Mouse (Mus musculus): ENCODE results near the gene Pold4. TPM values are rescaled to one million over a fixed set of nuclear protein-coding genes. Genes with fewer than 3 reads are reported as not detected.
A peak's percentile ranks its signal among the peaks of the same experiment; 100 is the strongest.

Pold4 gene
- polyA plus RNA-seq, 1 experiment from 2014 or later, result 12.7 TPM

GRCm38 (mm10) chr19:4227446-4227845 lies 4.3 kb upstream of the Pold4 start:
- Histone ChIP-seq H3K27me3 (ENCODE audit: control insufficient read depth, insufficient read depth, low read length) (0 out of 2 replicates have a peak, but pooled peaks cover 2% of the 10 kb centered on the region), H3K27ac (replicated peaks; ENCODE audit: low read depth, low read length) (no peak overlapping the region), H3K4me3 (ENCODE audit: low read depth, low read length) (no peak overlapping the region), H3K4me2 (ENCODE audit: low read depth, low read length) (no peak overlapping the region), H3K9me3 (replicated peaks; ENCODE audit: control insufficient read depth, low read length) (no peaks in the 10 kb centered on the region), H3K4me1 (ENCODE audit: control insufficient read depth, insufficient read depth, low read length) (no peaks in the 10 kb centered on the region), H3K9ac (replicated peaks; ENCODE audit: low read length) (no peak overlapping the region), H3K36me3 (replicated peaks; ENCODE audit: control insufficient read depth, insufficient read depth, low read depth, low read length) (no peaks in the 10 kb centered on the region)
- DNase-seq (ENCODE audit: low spot score) (no peak), ATAC-seq (replicated peaks; ENCODE audit: insufficient number of reproducible peaks, low FRiP score, low TSS enrichment, low read depth) (no peak)
- 75% methylated on average over 5 of the region's 5 CpGs for WGBS

GRCm38 (mm10) chr19:4227894-4228678 lies 3.6 kb upstream of the Pold4 start:
- no peak overlapping the region for H3K4me2 ChIP-seq (ENCODE audit: low read depth, low read length)
- peak; percentile 91 for DNase-seq (ENCODE audit: low spot score)
- H3K4me1 ChIP-seq (ENCODE audit: control insufficient read depth, insufficient read depth, low read length), result no peaks in the 10 kb centered on the region
- WGBS, result 26% methylated on average over 8 of the region's 8 CpGs
- no peak overlapping the region for H3K27ac ChIP-seq (replicated peaks; ENCODE audit: low read depth, low read length)
- no peak overlapping the region for H3K9ac ChIP-seq (replicated peaks; ENCODE audit: low read length)
- H3K4me3 ChIP-seq (ENCODE audit: low read depth, low read length), result no peak overlapping the region
- no peaks in the 10 kb centered on the region for H3K36me3 ChIP-seq (replicated peaks; ENCODE audit: control insufficient read depth, insufficient read depth, low read depth, low read length)
- H3K27me3 ChIP-seq (ENCODE audit: control insufficient read depth, insufficient read depth, low read length), result 0 out of 2 replicates have a peak, but pooled peaks cover 2% of the 10 kb centered on the region
- H3K9me3 ChIP-seq (replicated peaks; ENCODE audit: control insufficient read depth, low read length), result no peaks in the 10 kb centered on the region
- 0 out of 2 replicates have a peak, but pooled peaks have one; percentile 63 for ATAC-seq (replicated peaks; ENCODE audit: insufficient number of reproducible peaks, low FRiP score, low TSS enrichment, low read depth)

GRCm38 (mm10) chr19:4228891-4229290 lies 2.8 kb upstream of the Pold4 start:
- Histone ChIP-seq H3K27me3 (ENCODE audit: control insufficient read depth, insufficient read depth, low read length) (0 out of 2 replicates have a peak, but pooled peaks cover 2% of the 10 kb centered on the region), H3K4me2 (ENCODE audit: low read depth, low read length) (no peak overlapping the region), H3K4me3 (ENCODE audit: low read depth, low read length) (no peak overlapping the region), H3K36me3 (replicated peaks; ENCODE audit: control insufficient read depth, insufficient read depth, low read depth, low read length) (no peaks in the 10 kb centered on the region), H3K4me1 (ENCODE audit: control insufficient read depth, insufficient read depth, low read length) (no peaks in the 10 kb centered on the region), H3K9me3 (replicated peaks; ENCODE audit: control insufficient read depth, low read length) (no peaks in the 10 kb centered on the region), H3K9ac (replicated peaks; ENCODE audit: low read length) (no peak overlapping the region), H3K27ac (replicated peaks; ENCODE audit: low read depth, low read length) (no peak overlapping the region)
- 80% methylated on average over 4 of the region's 4 CpGs for WGBS
- ATAC-seq (replicated peaks; ENCODE audit: insufficient number of reproducible peaks, low FRiP score, low TSS enrichment, low read depth), result no peak
- no peak for DNase-seq (ENCODE audit: low spot score)

DNA sequence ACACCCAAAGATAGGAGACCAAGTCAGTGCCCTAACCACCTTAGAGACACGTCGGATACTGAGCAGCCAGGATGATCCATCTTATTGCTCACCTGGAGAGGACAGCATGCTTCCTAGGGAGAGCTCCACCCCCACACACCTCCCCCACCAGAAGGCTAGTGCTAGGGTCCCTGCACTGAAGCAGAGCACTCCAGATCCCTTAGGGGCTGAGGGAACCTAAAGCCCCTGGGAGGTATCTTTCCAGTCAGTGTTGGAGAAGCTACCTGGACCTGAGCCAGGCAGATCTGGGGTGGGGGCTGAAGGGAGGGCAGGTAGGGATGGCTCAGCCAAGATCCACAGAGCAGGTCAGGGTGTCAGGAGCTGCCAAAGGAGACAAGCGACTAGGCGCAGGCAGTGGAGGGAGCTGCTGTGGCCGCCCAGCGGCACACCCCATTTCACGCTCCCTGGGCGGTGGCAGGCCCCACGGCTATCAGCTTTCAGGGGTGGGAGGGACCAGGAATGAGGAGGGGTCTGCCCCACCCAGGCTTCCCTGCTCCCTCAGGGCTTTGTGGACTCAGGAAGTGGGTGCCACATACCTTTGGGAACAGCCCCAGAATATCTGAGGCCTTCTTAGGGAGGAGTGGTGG lies 2.1 kb upstream of the Pold4 start:
- ATAC-seq (replicated peaks; ENCODE audit: insufficient number of reproducible peaks, low FRiP score, low TSS enrichment, low read depth), result no peak
- Histone ChIP-seq H3K9me3 (replicated peaks; ENCODE audit: control insufficient read depth, low read length) (no peaks in the 10 kb centered on the region), H3K36me3 (replicated peaks; ENCODE audit: control insufficient read depth, insufficient read depth, low read depth, low read length) (no peaks in the 10 kb centered on the region), H3K27me3 (ENCODE audit: control insufficient read depth, insufficient read depth, low read length) (0 out of 2 replicates have a peak, but pooled peaks cover 2% of the 10 kb centered on the region), H3K9ac (replicated peaks; ENCODE audit: low read length) (no peak overlapping the region), H3K4me3 (ENCODE audit: low read depth, low read length) (no peak overlapping the region), H3K27ac (replicated peaks; ENCODE audit: low read depth, low read length) (no peak overlapping the region), H3K4me1 (ENCODE audit: control insufficient read depth, insufficient read depth, low read length) (no peaks in the 10 kb centered on the region), H3K4me2 (ENCODE audit: low read depth, low read length) (no peak overlapping the region)
- WGBS, result 24% methylated on average over 9 of the region's 9 CpGs
- DNase-seq (ENCODE audit: low spot score), result no peak

DNA sequence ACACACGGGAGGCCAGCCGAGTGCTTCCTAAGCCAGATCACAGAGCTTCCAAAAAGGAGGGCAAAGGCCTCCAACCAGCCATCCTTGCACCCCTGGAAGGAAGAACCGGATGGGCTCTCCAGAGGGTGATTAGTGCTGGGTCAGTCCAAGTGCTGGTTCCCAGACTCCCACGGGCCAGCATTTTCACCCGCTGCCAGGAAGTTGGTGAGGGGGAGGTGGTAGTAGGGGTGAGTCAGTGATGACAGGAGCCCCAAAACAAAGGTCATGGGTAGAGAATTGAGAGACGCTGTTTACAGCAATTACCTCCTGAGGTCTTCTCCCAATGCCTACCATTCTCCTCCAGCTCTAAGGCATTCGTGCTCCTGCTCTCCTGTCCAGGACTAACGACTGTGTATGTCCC lies 1.3 kb upstream of the Pold4 start:
- 81% methylated on average over 8 of the region's 8 CpGs for WGBS
- Histone ChIP-seq H3K36me3 (replicated peaks; ENCODE audit: control insufficient read depth, insufficient read depth, low read depth, low read length) (no peaks in the 10 kb centered on the region), H3K9ac (replicated peaks; ENCODE audit: low read length) (no peak overlapping the region), H3K27ac (replicated peaks; ENCODE audit: low read depth, low read length) (no peak overlapping the region), H3K9me3 (replicated peaks; ENCODE audit: control insufficient read depth, low read length) (no peaks in the 10 kb centered on the region), H3K27me3 (ENCODE audit: control insufficient read depth, insufficient read depth, low read length) (0 out of 2 replicates have a peak, but pooled peaks cover 2% of the 10 kb centered on the region), H3K4me3 (ENCODE audit: low read depth, low read length) (no peak overlapping the region), H3K4me2 (ENCODE audit: low read depth, low read length) (no peak overlapping the region), H3K4me1 (ENCODE audit: control insufficient read depth, insufficient read depth, low read length) (no peaks in the 10 kb centered on the region)
- DNase-seq (ENCODE audit: low spot score), result no peak
- ATAC-seq (replicated peaks; ENCODE audit: insufficient number of reproducible peaks, low FRiP score, low TSS enrichment, low read depth), result no peak

GRCm38 (mm10) chr19:4232186-4232572 lies 480 bp downstream of the Pold4 start:
- DNase-seq (ENCODE audit: low spot score), result no peak
- peak overlapping the region; percentile 85 for H3K4me2 ChIP-seq (ENCODE audit: low read depth, low read length)
- H3K36me3 ChIP-seq (replicated peaks; ENCODE audit: control insufficient read depth, insufficient read depth, low read depth, low read length), result no peaks in the 10 kb centered on the region
- no peak for ATAC-seq (replicated peaks; ENCODE audit: insufficient number of reproducible peaks, low FRiP score, low TSS enrichment, low read depth)
- 63% methylated on average over 2 of the region's 2 CpGs for WGBS
- 0 out of 2 replicates have a peak, but pooled peaks cover 2% of the 10 kb centered on the region for H3K27me3 ChIP-seq (ENCODE audit: control insufficient read depth, insufficient read depth, low read length)
- no peaks in the 10 kb centered on the region for H3K9me3 ChIP-seq (replicated peaks; ENCODE audit: control insufficient read depth, low read length)
- no peaks in the 10 kb centered on the region for H3K4me1 ChIP-seq (ENCODE audit: control insufficient read depth, insufficient read depth, low read length)
- H3K4me3 ChIP-seq (ENCODE audit: low read depth, low read length), result peak overlapping the region; percentile 59
- H3K27ac ChIP-seq (replicated peaks; ENCODE audit: low read depth, low read length), result no peak overlapping the region
- H3K9ac ChIP-seq (replicated peaks; ENCODE audit: low read length), result peak overlapping the region; percentile 60

DNA sequence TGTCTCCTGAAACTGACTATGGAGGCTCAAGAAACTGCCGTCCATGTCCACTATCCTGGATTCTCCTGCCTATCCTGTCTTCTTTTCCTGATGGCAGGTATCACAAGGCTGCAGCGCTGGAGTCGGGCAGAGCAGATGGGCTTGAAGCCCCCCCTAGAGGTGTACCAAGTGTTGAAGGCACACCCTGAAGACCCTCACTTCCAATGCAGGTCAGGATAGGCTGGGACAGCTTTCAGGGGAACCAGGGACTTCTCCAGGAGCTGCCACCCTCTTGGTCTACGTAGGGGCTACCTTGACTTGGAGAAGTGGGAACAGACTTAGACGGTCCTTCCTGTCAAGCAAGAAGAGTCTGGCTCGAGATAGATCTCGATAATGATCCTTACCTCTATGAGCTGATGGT lies 952 bp downstream of the Pold4 start:
- Histone ChIP-seq H3K36me3 (replicated peaks; ENCODE audit: control insufficient read depth, insufficient read depth, low read depth, low read length) (no peaks in the 10 kb centered on the region), H3K27ac (replicated peaks; ENCODE audit: low read depth, low read length) (no peak overlapping the region), H3K9ac (replicated peaks; ENCODE audit: low read length) (no peak overlapping the region), H3K4me2 (ENCODE audit: low read depth, low read length) (no peak overlapping the region), H3K9me3 (replicated peaks; ENCODE audit: control insufficient read depth, low read length) (no peaks in the 10 kb centered on the region), H3K27me3 (ENCODE audit: control insufficient read depth, insufficient read depth, low read length) (0 out of 2 replicates have a peak, but pooled peaks cover 2% of the 10 kb centered on the region), H3K4me3 (ENCODE audit: low read depth, low read length) (no peak overlapping the region), H3K4me1 (ENCODE audit: control insufficient read depth, insufficient read depth, low read length) (no peaks in the 10 kb centered on the region)
- DNase-seq (ENCODE audit: low spot score), result no peak
- no peak for ATAC-seq (replicated peaks; ENCODE audit: insufficient number of reproducible peaks, low FRiP score, low TSS enrichment, low read depth)
- WGBS, result 80% methylated on average over 7 of the region's 7 CpGs

- H3K27ac ChIP-seq (replicated peaks; ENCODE audit: low read depth, low read length), result no peak overlapping the region
- H3K9me3 ChIP-seq (replicated peaks; ENCODE audit: control insufficient read depth, low read length), result no peaks in the 10 kb centered on the region
- DNase-seq (ENCODE audit: low spot score) (no peak), ATAC-seq (replicated peaks; ENCODE audit: insufficient number of reproducible peaks, low FRiP score, low TSS enrichment, low read depth) (no peak)
- no peaks in the 10 kb centered on the region for H3K36me3 ChIP-seq (replicated peaks; ENCODE audit: control insufficient read depth, insufficient read depth, low read depth, low read length)
- H3K27me3 ChIP-seq (ENCODE audit: control insufficient read depth, insufficient read depth, low read length), result no peaks in the 10 kb centered on the region
- no peak overlapping the region for H3K4me3 ChIP-seq (ENCODE audit: low read depth, low read length)
- no peaks in the 10 kb centered on the region for H3K4me1 ChIP-seq (ENCODE audit: control insufficient read depth, insufficient read depth, low read length)
- H3K9ac ChIP-seq (replicated peaks; ENCODE audit: low read length), result no peak overlapping the region
- H3K4me2 ChIP-seq (ENCODE audit: low read depth, low read length), result no peak overlapping the region
- WGBS, result 77% methylated on average over 4 of the region's 4 CpGs
These were observed 2.8 kb downstream of the Pold4 start for GRCm38 (mm10) chr19:4234548-4234947.

All from embryonic facial prominence, embryonic 11.5 days (tissue).